Mouse (Mus musculus) macrophage (primary cell): ENCODE measurements around the gene Tox2. TPM values are rescaled to one million over a fixed set of nuclear protein-coding genes. Genes with fewer than 3 reads are reported as not detected.

Experiments used
- H3K27ac ChIP-seq: fragments of 350-480 bp; formaldehyde crosslinking; 2 replicates; pipeline ENCODE4 v1.9.0; 2021
- H3K36me3 ChIP-seq: fragments of 350-480 bp; formaldehyde crosslinking; 2 replicates; pipeline ENCODE4 v1.9.0; 2021; ENCODE audit errors: inconsistent target
- H3K4me3 ChIP-seq: fragments of 350-480 bp; formaldehyde crosslinking; 2 replicates; pipeline ENCODE4 v1.9.0; 2021; ENCODE audit errors: inconsistent target
- H3K79me2 ChIP-seq: fragments of 350-480 bp; formaldehyde crosslinking; 2 replicates; pipeline ENCODE4 v1.9.0; 2021; ENCODE audit errors: inconsistent target
- WGBS: methylation state at CpG from one replicate; pipeline ENCODE4 v1.1.7; 2026; ENCODE audit warnings: inconsistent platforms; ENCODE audit not compliant: missing documents; 5-methylcytosine and 5-hydroxymethylcytosine counted together
- polyA plus RNA-seq: library from polyadenylated mRNA; stranded (reverse); fragments of 250-400 nt; gene quantifications from 3 replicates; pipeline ENCODE4 v1.2.4, GENCODE M21; 2018; ENCODE audit warnings: inconsistent platforms

Tox2 gene
- polyA plus RNA-seq, 1 experiment from 2014 or later, result 11.2 TPM

- WGBS, result 100% methylated on average over 1 of the region's 1 CpGs
- H3K4me3 ChIP-seq, result no peak overlapping the region
- no peaks in the 10 kb centered on the region for H3K36me3 ChIP-seq
- H3K79me2 ChIP-seq, result no peaks in the 10 kb centered on the region
- H3K27ac ChIP-seq, result no peak overlapping the region
Observed at GRCm38 (mm10) chr2:163372627-163373026, 169.7 kb downstream of the Tox2 start.

Other genes with a start within 250 kb of the Tox2 start
- gene Sgk2, start 215.8 kb upstream of the Tox2 start, polyA plus RNA-seq, result not detected in 3 replicates
- 34.6 to 62.0 TPM (median 34.9 TPM) in 3 replicates for gene Ift52, start 185.8 kb upstream of the Tox2 start, polyA plus RNA-seq
- gene Mybl2, start 148.4 kb upstream of the Tox2 start, polyA plus RNA-seq, result 0.27 to 8.1 TPM (median 1.8 TPM) in 3 replicates
- gene Gtsf1l, start 115.3 kb upstream of the Tox2 start, polyA plus RNA-seq, result not detected in 3 replicates
- not detected in 3 replicates for gene Jph2, start 194.9 kb downstream of the Tox2 start, polyA plus RNA-seq
- gene Oser1, start 221.6 kb downstream of the Tox2 start, polyA plus RNA-seq, result 49.3 to 58.0 TPM (median 55.1 TPM) in 3 replicates
- gene Gdap1l1, start 235.4 kb downstream of the Tox2 start, polyA plus RNA-seq, result 0.63 to 2.4 TPM (median 1.1 TPM) in 3 replicates